Mouse (Mus musculus): ENCODE data around the gene Xpc.

- no peak for TF ChIP-seq CTCF (conservative IDR thresholded peaks at IDR 0.05; ENCODE audit: insufficient read depth, insufficient read length, low read depth, low read length)
- no peak for TF ChIP-seq POLR2A (IDR thresholded peaks at IDR 0.05; ENCODE audit: low read depth, low read length)
These were observed 17.7 kb upstream of the Xpc start for GRCm38 (mm10) chr6:91533359-91533758.

Measured in kidney, adult 2 months (tissue).